Mouse (Mus musculus): ENCODE data around the gene Chst10. TPM values are rescaled to one million over a fixed set of nuclear protein-coding genes. Genes with fewer than 3 reads are reported as not detected.

The Chst10 gene
- polyA plus RNA-seq (2015; fragmentation: Illumina TruSeq; extraction: RNeasy Lipid Tissue Mini Kit (QIAGEN cat#74804); ENCODE audit: insufficient read depth, low read depth, low replicate concordance), result 0.44 TPM

GRCm38 (mm10) chr1:38897431-38898248 is at the start of gene Chst10:
Gene Chst10, minus strand, starts transcription at chr1:38898161.

GRCm38 (mm10) chr1:38938849-38939248 is 40.9 kb upstream of the Chst10 start, which contains the start of gene Nms:
Gene Nms, plus strand, starts transcription at chr1:38939149.

GRCm38 (mm10) chr1:38836477-38836872 is 61.5 kb downstream of the Chst10 start, which contains the start of gene Lonrf2:
Gene Lonrf2, minus strand, starts transcription at chr1:38836711.

Other genes with a start within 250 kb of the Chst10 start
- 0.76 TPM for gene Aff3, start 233.2 kb downstream of the Chst10 start, polyA plus RNA-seq (2015; fragmentation: Illumina TruSeq; extraction: RNeasy Lipid Tissue Mini Kit (QIAGEN cat#74804); ENCODE audit: insufficient read depth, low read depth, low replicate concordance)
- gene Lonrf2, start 61.5 kb downstream of the Chst10 start, polyA plus RNA-seq (2015; fragmentation: Illumina TruSeq; extraction: RNeasy Lipid Tissue Mini Kit (QIAGEN cat#74804); ENCODE audit: insufficient read depth, low read depth, low replicate concordance), result 0.70 TPM
- gene Nms, start 41.0 kb upstream of the Chst10 start, polyA plus RNA-seq (2015; fragmentation: Illumina TruSeq; extraction: RNeasy Lipid Tissue Mini Kit (QIAGEN cat#74804); ENCODE audit: insufficient read depth, low read depth, low replicate concordance), result not detected
- gene Pdcl3, start 87.4 kb upstream of the Chst10 start, polyA plus RNA-seq (2015; fragmentation: Illumina TruSeq; extraction: RNeasy Lipid Tissue Mini Kit (QIAGEN cat#74804); ENCODE audit: insufficient read depth, low read depth, low replicate concordance), result 16.2 TPM